Mouse (Mus musculus) adipocyte (in vitro differentiated cells): ENCODE data around the gene Epo.

Experiments
- DNase-seq: peaks from one replicate; pipeline ENCODE4 v3.0.0-alpha.2; 2016; ENCODE audit warnings: low spot score

Gene Epo

DNA sequence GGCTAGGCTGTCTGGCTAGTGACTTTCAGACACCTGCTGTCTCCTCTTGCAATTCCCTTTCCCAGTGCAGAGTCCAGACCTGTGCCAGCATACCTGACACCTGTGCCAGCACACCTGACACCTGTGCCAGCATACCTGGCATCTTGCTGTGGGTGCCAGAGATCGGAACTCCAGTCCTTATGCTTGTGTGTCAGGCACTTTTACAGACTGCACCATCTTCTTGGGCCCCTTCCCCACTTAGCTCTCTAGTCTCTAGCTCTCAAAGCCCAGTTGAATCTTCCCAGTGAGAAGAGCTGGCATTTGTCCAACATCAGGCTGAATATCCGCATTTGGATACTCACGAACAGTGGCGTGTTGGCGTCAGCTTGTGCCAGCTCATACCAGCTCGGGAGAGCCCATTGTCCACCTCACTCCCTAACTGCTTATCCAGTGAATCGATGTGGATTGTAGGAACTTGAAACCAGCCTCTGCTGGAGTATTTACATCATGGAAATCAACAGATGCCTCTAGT is 6.3 kb upstream of the Epo start:
- no peak for DNase-seq

GRCm38 (mm10) chr5:137537461-137537860 is 4.4 kb upstream of the Epo start:
- DNase-seq = no peak

DNA sequence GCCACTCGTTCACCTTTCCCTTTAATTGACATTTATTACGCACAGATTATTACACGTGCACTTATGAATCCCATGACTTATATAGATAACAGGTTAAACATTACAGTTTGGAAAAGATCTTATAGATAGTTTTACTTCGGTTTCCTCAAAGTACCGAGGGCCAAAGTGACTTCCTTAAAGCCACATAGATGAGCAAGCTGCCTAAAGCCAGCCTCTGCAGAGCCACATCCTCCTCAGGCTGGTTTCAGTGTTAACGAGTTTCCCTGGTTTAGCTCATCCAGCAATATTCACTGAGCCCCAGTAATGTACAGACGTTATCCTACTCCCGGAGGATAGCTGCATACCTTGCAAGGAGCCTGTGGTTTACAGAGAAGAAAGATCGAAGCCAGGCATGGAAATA is 2.3 kb upstream of the Epo start:
- DNase-seq = no peak

DNA sequence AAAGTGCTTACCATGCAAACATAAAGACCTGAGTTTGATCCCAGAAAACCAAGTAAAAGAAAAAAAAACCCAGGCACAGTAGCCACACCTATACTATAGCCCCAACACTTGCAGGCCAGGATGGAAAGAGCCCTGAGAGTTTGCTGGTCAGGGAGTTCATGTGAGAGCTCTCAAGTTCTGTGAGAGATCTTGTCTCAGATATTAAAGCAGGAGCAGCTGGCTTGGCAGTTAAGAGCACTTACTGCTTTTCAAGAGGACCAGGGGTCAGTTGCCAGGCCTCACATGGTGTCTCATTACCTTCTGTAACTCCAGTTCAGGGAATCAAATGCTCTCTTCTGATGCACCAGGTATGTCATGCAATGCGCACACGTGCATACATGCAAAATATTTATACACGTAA is 1.7 kb upstream of the Epo start:
- DNase-seq = no peak

- DNase-seq = no peak
Measured at GRCm38 (mm10) chr5:137532808-137533116, 280 bp downstream of the Epo start.

GRCm38 (mm10) chr5:137532131-137532807 is 773 bp downstream of the Epo start:
- DNase-seq = peak; percentile 56

DNA sequence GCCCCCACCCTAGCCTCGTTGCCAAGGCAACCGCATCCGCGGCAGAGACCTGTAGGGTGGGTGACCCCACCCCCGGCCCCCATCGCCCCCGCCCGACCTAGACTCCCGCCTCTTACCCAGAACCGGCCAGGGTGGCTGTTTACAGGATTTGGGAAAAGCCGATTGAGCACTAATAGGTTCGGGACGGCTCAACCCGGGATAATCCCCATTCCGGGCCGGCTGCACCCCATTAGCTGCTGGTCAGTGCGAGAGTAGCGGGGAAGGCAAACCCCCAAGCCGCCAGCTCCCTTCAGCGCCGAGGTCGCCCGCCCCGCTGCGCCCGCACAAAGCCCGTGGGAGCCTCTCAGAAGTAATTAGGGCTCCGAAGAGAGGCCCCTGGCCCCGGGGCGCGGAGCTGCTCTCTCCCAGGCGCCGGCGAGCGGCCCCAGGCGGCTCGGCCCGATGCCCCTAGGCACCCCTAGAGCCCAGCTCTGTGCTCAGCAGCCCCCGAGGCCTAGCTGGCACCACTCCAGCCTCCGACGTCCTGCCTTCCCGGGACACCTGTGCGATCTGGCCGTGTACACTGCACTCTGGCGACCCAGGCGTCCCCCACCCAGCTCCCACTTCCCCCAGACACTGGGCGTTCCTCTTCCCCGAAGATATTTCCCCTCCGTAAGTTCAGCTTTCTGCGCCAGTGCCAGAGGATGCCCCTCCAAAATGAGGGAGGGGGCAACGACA is 1.5 kb downstream of the Epo start:
- peak; percentile 59 for DNase-seq

DNA sequence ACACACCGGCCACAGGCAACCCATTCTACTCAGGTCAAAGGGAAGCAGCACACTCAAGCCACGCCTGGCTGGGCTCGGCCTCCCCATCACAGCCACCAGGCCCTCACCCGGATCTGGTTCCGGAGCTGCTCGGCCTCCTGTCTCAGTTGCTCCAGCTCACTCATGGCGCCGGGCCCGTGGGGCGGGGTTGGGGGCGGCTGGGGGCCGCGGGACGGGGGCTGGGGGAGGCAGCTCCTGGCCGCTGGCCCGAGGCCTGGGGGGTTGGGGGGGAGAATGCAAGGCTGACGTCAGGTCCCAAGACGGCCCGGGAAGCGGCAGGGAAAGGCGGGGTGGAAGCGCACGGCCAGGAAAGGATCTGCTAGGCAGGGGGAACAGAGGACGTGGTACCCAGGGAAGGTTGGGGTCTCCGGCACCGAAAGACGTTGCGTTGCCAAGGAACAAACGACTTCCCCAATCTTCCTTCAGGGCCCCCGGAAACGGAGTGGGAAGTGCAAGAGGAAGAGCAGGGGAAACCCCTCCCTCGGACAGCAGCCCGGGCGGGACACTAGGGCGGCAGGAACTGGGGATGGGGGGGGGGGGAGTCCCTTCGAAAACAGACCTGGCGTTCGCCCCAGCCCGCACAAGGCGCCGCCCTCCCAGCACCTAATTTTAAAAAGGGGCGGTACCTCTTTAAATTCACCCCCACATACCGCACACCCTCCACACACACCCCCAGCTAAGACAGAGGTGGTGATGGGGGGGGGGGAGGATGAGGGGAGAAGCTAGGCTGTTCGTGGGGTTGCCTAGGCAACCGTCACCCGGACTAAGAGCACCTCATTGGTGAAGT is 2.2 kb downstream of the Epo start:
- DNase-seq = peak; percentile 76

DNA sequence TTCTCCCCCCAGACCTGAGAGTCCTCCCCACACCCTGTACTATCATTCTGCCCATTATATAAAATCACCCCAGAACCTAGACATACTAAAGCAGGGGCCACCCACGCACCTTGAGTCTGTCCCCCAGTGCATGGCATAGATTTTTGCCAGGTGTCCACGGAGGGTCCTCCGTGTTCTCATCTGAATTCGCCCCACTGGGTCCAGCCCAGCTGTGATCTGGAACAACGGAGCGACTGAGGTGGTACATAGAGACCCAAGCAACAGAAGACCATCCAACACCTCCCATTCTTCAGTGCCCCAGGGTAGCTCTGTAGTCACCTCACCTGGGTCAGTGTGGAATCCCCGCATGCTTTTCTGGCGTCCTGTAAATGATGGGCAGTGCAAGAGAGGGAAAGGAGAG is 3.0 kb downstream of the Epo start:
- no peak for DNase-seq

DNA sequence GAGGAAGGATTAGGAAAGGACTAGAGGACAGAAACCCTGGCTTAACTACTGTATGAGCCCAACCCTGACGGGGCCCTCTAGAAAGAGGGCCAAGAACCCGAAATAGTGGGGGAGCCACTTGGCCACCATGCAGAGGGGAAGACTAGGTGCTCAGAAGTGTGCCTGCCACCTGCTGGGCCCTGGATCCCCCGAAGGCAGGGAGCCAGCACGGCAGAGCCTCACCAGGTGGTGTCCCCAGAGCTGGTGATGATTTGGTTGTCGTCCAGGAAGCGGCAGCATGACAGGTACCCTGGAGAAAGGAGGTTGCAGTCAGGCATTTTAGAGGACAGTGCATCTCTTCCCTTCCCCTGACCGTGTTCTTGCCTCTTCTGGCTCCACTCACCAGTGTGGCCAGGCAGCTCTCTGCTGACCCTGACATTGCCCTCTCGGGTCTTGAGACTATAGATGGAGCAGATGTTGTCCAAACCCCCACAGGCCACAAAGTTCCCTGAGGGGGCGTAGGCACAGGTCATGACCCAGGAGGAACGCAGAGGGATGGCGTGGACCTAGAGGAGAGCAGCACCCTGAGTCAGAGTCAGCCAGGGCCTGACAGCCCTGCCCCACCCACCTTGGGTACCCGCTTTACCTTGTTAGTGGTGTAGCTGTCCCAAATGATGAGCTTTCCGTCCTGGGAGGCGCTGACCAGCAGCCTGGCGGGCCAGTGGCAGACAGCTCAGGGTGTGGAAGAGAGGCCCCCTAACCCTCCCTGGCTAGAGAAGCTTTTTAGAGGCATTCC is 3.6 kb downstream of the Epo start:
- DNase-seq = no peak

GRCm38 (mm10) chr5:137528247-137528968 is 4.6 kb downstream of the Epo start:
- no peak for DNase-seq

GRCm38 (mm10) chr5:137527413-137527812 is 5.6 kb downstream of the Epo start:
- DNase-seq = no peak

DNA sequence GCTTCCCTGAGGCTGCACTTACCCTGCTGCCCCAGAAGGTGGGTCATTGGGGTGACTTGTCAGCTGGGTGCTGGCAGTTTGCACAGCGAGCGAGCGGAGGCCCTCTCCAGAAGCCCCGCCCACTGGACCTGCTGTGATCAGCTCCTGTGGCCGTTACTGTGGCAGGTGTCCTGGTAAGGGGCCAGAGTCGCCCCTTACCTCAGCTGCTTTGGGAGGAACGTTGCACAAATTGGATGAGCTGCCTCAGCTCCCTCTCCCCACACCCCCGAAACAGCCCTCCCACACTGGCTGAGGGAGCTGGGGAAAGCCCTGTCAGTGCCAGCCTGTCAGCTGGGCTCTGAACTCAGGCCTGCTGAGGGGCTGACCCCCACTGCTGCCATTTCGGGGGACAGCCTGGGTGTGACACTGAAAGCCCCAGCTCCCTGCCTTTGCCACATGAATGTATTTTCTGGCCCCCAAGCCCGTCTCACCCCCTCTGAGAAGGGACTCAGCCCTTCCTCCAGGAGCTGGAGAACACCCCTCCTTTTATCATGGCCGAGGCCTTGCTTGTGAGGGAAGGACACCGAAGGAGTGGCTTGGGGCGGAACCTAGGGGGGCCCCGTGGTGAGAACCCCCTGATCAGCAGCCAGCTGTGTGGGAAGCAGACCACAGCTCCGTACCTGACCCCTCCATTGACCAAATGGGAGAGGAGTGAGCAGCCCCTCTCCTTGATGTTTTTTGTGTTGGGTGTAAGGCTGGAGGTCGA is 6.7 kb downstream of the Epo start:
- DNase-seq = peak; percentile 53

DNA sequence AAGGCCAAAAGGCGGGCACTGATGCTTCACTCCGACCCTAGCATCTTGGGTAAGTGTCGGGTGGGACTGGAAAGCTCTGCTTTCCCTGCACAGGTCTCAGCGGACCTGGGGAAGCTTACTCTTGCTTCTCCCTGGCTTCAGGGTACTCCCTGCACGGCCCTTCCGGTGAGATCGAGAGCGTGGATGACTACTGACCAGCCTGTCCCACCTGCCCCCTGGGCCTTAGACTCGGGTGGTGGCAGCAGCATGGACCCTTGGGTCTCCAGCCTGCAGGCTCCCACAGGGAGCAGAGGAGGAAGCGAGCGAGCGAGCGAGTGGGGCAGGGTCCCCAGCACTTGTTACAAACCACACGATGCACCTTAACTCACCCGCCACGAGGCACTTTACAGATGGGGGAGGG is 7.5 kb downstream of the Epo start:
- DNase-seq = no peak

GRCm38 (mm10) chr5:137524671-137525070 is 8.4 kb downstream of the Epo start:
- DNase-seq = no peak

DNA sequence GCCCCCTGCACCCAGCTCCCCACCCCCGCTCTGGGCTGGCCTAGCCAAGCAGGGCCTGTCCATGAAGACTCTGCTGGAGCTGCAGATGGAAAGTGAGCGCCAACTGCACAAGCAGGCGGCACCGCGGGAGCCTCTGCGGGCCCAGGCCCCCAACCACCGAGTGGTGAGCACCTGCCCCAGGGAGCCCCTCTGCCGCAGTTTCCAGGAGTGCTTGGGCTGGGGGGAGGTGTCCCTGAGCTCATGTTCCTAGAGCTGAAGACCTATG is 8.9 kb downstream of the Epo start:
- DNase-seq = no peak

GRCm38 (mm10) chr5:137523396-137524250 is 9.4 kb downstream of the Epo start:
- DNase-seq = no peak

DNA sequence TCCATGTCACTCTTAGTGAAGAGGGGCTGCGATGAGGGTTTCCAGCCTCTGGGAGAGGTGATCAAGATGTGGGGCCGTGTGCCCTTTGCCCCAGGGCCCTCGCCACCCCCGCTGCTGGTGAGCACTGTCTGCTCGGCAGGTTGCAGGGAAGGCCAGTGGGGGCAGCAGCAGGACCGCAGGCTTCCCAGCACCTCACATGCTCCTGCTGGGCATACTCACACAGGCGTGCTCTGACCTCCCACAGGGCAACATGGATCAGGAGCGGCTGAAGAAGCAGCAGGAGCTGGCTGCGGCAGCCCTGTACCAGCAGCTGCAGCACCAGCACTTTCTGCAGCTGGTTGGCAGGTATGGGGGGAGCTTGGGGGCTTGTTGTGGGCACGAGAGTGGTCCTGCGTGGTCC is 10.3 kb downstream of the Epo start:
- no peak for DNase-seq

- DNase-seq = no peak
Measured at GRCm38 (mm10) chr5:137521861-137522260, 11.2 kb downstream of the Epo start.
